Mouse (Mus musculus): ENCODE data around the gene Afg1l. TPM values are rescaled to one million over a fixed set of nuclear protein-coding genes. Genes with fewer than 3 reads are reported as not detected.

Gene Afg1l
- polyA plus RNA-seq, 1 experiment from 2014 or later = 8.3 TPM

DNA sequence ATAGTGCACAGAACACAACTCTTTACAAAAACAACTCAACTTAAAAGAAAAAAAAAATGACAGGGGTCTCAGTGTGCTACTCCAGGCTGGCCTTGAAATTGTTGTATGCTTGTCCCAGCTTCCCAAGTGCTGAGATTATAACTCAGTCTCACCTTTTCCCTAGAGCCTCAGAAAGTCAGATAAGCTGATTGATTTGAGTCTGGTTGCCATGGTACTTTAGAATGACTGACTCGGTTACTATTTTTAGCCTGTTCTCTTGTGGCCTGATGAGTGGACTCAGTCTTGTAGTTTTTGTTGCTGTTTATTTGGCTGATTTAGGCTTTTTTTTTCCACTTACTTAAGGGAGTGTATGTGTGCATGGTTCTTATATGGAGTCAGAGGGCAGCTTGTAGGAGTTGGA is 12.8 kb upstream of the Afg1l start:
- DNase-seq (ENCODE audit: low spot score) (no peak), ATAC-seq (replicated peaks; ENCODE audit: low FRiP score, low TSS enrichment, low read depth) (no peak)
- no peaks in the 10 kb centered on the region for H3K4me1 ChIP-seq (replicated peaks; ENCODE audit: control insufficient read depth, insufficient read depth, low read length)
- no peaks in the 10 kb centered on the region for H3K27me3 ChIP-seq (replicated peaks; ENCODE audit: control insufficient read depth, insufficient read depth, low read length)
- no peak overlapping the region for H3K4me3 ChIP-seq (ENCODE audit: low read depth, low read length)
- WGBS = 46% methylated on average over 1 of the region's 1 CpGs
- no peak overlapping the region for H3K4me2 ChIP-seq (ENCODE audit: low read length)
- H3K27ac ChIP-seq (ENCODE audit: low read depth) = peak overlapping the region; percentile 6; the same call in 1 of the 2 replicates
- no peak overlapping the region for H3K9ac ChIP-seq (ENCODE audit: low read length)
- H3K36me3 ChIP-seq (ENCODE audit: control insufficient read depth, insufficient read depth, low read length) = no peaks in the 10 kb centered on the region
- no peaks in the 10 kb centered on the region for H3K9me3 ChIP-seq (ENCODE audit: control insufficient read depth, low read length)

GRCm38 (mm10) chr10:42488606-42489296 is 10.4 kb upstream of the Afg1l start:
- no peaks in the 10 kb centered on the region for H3K4me1 ChIP-seq (replicated peaks; ENCODE audit: control insufficient read depth, insufficient read depth, low read length)
- H3K36me3 ChIP-seq (ENCODE audit: control insufficient read depth, insufficient read depth, low read length) = no peaks in the 10 kb centered on the region
- ATAC-seq (replicated peaks; ENCODE audit: low FRiP score, low TSS enrichment, low read depth) (no peak), DNase-seq (ENCODE audit: low spot score) (no peak)
- no peak overlapping the region for H3K9ac ChIP-seq (ENCODE audit: low read length)
- no peaks in the 10 kb centered on the region for H3K27me3 ChIP-seq (replicated peaks; ENCODE audit: control insufficient read depth, insufficient read depth, low read length)
- 27% methylated on average over 8 of the region's 8 CpGs for WGBS
- no peak overlapping the region for H3K27ac ChIP-seq (ENCODE audit: low read depth)
- H3K4me3 ChIP-seq (ENCODE audit: low read depth, low read length) = no peak overlapping the region
- no peaks in the 10 kb centered on the region for H3K9me3 ChIP-seq (ENCODE audit: control insufficient read depth, low read length)
- H3K4me2 ChIP-seq (ENCODE audit: low read length) = no peak overlapping the region

DNA sequence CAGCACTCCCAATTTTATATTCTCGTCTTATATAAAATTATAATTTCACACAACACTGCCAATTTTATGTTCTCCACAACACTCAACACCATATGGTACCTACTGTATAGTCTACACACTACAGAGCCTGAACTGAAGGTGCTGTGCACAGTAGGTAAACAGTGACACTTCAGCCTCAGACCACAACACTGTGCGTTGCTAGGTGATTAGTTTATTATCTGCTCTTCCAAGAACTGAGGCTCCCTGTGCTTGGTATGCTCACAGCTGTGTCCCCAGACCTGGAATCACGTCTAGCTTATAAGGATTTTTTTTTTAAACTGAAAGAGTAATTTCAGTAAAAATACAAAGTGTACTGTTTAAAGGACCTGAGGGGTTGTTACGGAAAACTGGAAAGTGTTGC is 2.4 kb upstream of the Afg1l start:
- ATAC-seq (replicated peaks; ENCODE audit: low FRiP score, low TSS enrichment, low read depth) = no peak
- H3K27me3 ChIP-seq (replicated peaks; ENCODE audit: control insufficient read depth, insufficient read depth, low read length) = no peaks in the 10 kb centered on the region
- H3K4me1 ChIP-seq (replicated peaks; ENCODE audit: control insufficient read depth, insufficient read depth, low read length) = peaks cover 10% of the 10 kb centered on the region
- no peaks in the 10 kb centered on the region for H3K9me3 ChIP-seq (ENCODE audit: control insufficient read depth, low read length)
- 61% methylated on average over 4 of the region's 4 CpGs for WGBS
- no peak overlapping the region for H3K27ac ChIP-seq (ENCODE audit: low read depth)
- no peak overlapping the region for H3K4me3 ChIP-seq (ENCODE audit: low read depth, low read length)
- H3K9ac ChIP-seq (ENCODE audit: low read length) = no peak overlapping the region
- H3K4me2 ChIP-seq (ENCODE audit: low read length) = no peak overlapping the region
- DNase-seq (ENCODE audit: low spot score) = no peak
- no peaks in the 10 kb centered on the region for H3K36me3 ChIP-seq (ENCODE audit: control insufficient read depth, insufficient read depth, low read length)

DNA sequence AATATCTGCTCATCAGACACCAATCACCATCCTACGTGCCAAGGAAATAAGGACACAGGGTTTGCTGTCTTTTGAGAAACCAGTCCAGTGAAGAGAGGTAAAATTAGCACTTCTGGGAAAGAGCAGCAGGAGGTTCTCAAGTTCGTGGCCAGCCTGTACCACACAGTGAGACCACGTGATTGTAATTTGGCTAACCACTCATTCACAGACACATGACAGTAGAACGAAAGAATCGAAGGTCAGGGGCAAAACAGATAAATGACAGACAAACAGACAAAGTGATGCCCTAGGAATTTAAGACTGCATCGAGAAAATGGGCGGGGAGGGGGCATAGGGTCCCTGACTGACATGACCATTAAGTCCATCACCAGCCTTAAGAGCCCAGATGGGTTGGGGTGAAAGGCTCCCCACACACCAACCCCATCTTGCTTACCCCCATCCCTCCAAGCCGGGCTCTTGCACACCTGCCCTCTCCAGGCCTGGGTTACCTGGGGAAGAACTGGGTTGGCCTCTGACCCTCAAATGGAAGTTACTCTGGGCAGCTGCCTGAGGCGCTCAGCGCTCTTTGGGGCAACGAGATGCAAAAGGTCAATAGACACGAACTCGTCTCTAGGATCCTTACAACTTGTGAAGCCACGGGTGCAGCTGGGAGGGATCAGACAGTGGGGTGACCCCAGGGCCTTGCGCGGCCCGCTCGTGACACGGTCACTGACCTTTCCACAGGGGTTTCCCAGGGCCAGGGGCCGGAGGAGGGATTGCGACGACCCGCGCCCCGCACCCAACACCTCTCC is 620 bp downstream of the Afg1l start:
- H3K9ac ChIP-seq (ENCODE audit: low read length) = peak overlapping the region; percentile 89
- peak overlapping the region; percentile 82 for H3K4me3 ChIP-seq (ENCODE audit: low read depth, low read length)
- peaks cover 10% of the 10 kb centered on the region for H3K4me1 ChIP-seq (replicated peaks; ENCODE audit: control insufficient read depth, insufficient read depth, low read length)
- DNase-seq (ENCODE audit: low spot score) = no peak
- H3K9me3 ChIP-seq (ENCODE audit: control insufficient read depth, low read length) = no peaks in the 10 kb centered on the region
- ATAC-seq (replicated peaks; ENCODE audit: low FRiP score, low TSS enrichment, low read depth) = 0 out of 2 replicates have a peak, but pooled peaks have one; percentile 20
- no peaks in the 10 kb centered on the region for H3K27me3 ChIP-seq (replicated peaks; ENCODE audit: control insufficient read depth, insufficient read depth, low read length)
- no peaks in the 10 kb centered on the region for H3K36me3 ChIP-seq (ENCODE audit: control insufficient read depth, insufficient read depth, low read length)
- peak overlapping the region; percentile 90 for H3K4me2 ChIP-seq (ENCODE audit: low read length)
- peak overlapping the region; percentile 93 for H3K27ac ChIP-seq (ENCODE audit: low read depth)
- WGBS = 11% methylated on average over 25 of the region's 25 CpGs

DNA sequence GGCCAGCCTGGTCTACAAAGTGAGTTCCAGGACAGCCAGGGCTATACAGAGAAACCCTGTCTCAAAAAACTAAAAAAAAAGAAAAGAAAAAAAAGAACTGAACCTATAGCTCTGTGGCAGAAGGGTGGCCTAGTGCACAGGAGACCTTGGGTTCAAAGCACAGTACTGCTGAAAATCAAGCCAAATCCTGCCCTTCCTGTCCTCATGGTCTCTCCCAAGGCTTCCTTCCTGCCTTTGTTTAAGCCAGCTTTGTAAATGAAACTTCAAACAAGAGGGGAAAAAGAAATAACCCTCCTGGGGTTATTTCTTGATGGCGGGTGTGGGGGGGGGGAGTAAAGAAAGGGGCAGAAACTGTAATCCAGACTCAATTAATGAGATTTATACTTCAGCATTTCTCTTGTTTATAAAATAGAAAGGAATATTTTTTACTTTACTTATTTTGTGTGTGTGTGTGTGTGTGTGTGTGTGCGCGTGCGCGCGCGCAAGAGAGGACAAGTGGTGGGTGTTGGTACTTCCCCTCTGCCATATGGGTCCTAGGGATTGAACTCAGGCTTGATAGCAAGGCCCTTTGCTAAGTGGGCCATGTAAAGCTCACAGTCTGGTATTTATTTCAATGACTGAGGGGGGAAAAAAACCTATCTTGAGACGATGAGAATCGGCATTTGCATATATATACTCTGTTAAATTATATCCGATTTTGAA is 1.4 kb downstream of the Afg1l start:
- H3K9me3 ChIP-seq (ENCODE audit: control insufficient read depth, low read length) = no peaks in the 10 kb centered on the region
- ATAC-seq (replicated peaks; ENCODE audit: low FRiP score, low TSS enrichment, low read depth) = no peak
- no peak for DNase-seq (ENCODE audit: low spot score)
- no peaks in the 10 kb centered on the region for H3K27me3 ChIP-seq (replicated peaks; ENCODE audit: control insufficient read depth, insufficient read depth, low read length)
- no peak overlapping the region for H3K4me3 ChIP-seq (ENCODE audit: low read depth, low read length)
- H3K36me3 ChIP-seq (ENCODE audit: control insufficient read depth, insufficient read depth, low read length) = peaks cover under 1% of the 10 kb centered on the region; the same call in 1 of the 2 replicates
- H3K9ac ChIP-seq (ENCODE audit: low read length) = no peak overlapping the region
- peaks cover 10% of the 10 kb centered on the region for H3K4me1 ChIP-seq (replicated peaks; ENCODE audit: control insufficient read depth, insufficient read depth, low read length)
- H3K27ac ChIP-seq (ENCODE audit: low read depth) = peak overlapping the region; percentile 93; the same call in 1 of the 2 replicates
- peak overlapping the region; percentile 90 for H3K4me2 ChIP-seq (ENCODE audit: low read length)
- 88% methylated on average over 10 of the region's 10 CpGs for WGBS

DNA sequence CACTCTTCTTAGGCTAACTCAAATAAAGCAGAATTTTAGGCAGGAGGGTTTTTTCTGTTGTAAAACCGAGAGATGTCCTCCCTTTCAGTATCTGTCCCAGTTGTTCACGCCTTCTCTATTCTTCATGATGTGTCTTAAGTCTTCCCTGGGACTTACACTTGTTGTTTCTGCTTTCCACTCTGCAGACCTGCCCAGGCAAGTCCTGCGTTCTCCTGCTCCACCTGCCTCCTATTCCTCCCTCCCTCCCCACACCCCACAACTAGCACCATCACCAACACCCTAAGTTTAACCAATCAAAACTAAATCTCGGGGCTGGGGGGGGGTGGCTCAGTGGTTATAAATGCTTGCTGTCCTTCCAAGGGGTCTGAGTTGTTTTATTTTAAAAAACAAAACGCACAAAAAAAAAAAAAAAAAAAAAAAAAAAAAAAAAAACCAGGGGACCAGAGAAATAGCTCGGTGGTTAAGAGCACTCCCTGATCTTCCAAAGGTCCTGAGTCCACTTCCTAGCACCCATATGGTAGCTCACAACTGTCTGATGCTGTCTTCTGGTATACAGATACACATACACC is 3.3 kb downstream of the Afg1l start:
- no peak overlapping the region for H3K27ac ChIP-seq (ENCODE audit: low read depth)

GRCm38 (mm10) chr10:42464805-42465204 is 13.6 kb downstream of the Afg1l start:
- Histone ChIP-seq H3K4me3 (ENCODE audit: low read depth, low read length) (no peak overlapping the region), H3K9ac (ENCODE audit: low read length) (no peak overlapping the region), H3K27me3 (replicated peaks; ENCODE audit: control insufficient read depth, insufficient read depth, low read length) (no peaks in the 10 kb centered on the region), H3K36me3 (ENCODE audit: control insufficient read depth, insufficient read depth, low read length) (no peaks in the 10 kb centered on the region), H3K4me1 (replicated peaks; ENCODE audit: control insufficient read depth, insufficient read depth, low read length) (no peaks in the 10 kb centered on the region), H3K27ac (ENCODE audit: low read depth) (0 out of 2 replicates have a peak overlapping the region, but pooled peaks have one; percentile 36), H3K4me2 (ENCODE audit: low read length) (no peak overlapping the region), H3K9me3 (ENCODE audit: control insufficient read depth, low read length) (peaks cover under 1% of the 10 kb centered on the region; the same call in 1 of the 2 replicates)
- no peak for ATAC-seq (replicated peaks; ENCODE audit: low FRiP score, low TSS enrichment, low read depth)
- WGBS = 64% methylated on average over 14 of the region's 14 CpGs
- DNase-seq (ENCODE audit: low spot score) = no peak

More for the DNA sequence above, 3.3 kb downstream of the Afg1l start:
- peaks cover 6% of the 10 kb centered on the region; the same call in 1 of the 2 replicates for H3K36me3 ChIP-seq (ENCODE audit: control insufficient read depth, insufficient read depth, low read length)
- no peak overlapping the region for H3K9ac ChIP-seq (ENCODE audit: low read length)
- no peaks in the 10 kb centered on the region for H3K27me3 ChIP-seq (replicated peaks; ENCODE audit: control insufficient read depth, insufficient read depth, low read length)
- no peak for ATAC-seq (replicated peaks; ENCODE audit: low FRiP score, low TSS enrichment, low read depth)
- no peak overlapping the region for H3K4me2 ChIP-seq (ENCODE audit: low read length)
- 82% methylated on average over 6 of the region's 6 CpGs for WGBS
- H3K4me3 ChIP-seq (ENCODE audit: low read depth, low read length) = no peak overlapping the region
- no peaks in the 10 kb centered on the region for H3K9me3 ChIP-seq (ENCODE audit: control insufficient read depth, low read length)
- peaks cover 10% of the 10 kb centered on the region for H3K4me1 ChIP-seq (replicated peaks; ENCODE audit: control insufficient read depth, insufficient read depth, low read length)
- no peak for DNase-seq (ENCODE audit: low spot score)

- no peak overlapping the region for H3K4me2 ChIP-seq (ENCODE audit: low read length)
- H3K9ac ChIP-seq (ENCODE audit: low read length) = no peak overlapping the region
- peak; percentile 40; the same call in 1 of the 2 replicates for ATAC-seq (replicated peaks; ENCODE audit: low FRiP score, low TSS enrichment, low read depth)
- peak overlapping the region; percentile 38; the same call in 1 of the 2 replicates for H3K27ac ChIP-seq (ENCODE audit: low read depth)
- H3K36me3 ChIP-seq (ENCODE audit: control insufficient read depth, insufficient read depth, low read length) = no peaks in the 10 kb centered on the region
- H3K4me1 ChIP-seq (replicated peaks; ENCODE audit: control insufficient read depth, insufficient read depth, low read length) = no peaks in the 10 kb centered on the region
- DNase-seq (ENCODE audit: low spot score) = no peak
- peaks cover 6% of the 10 kb centered on the region; the same call in 1 of the 2 replicates for H3K9me3 ChIP-seq (ENCODE audit: control insufficient read depth, low read length)
- WGBS = 33% methylated on average over 5 of the region's 5 CpGs
- H3K27me3 ChIP-seq (replicated peaks; ENCODE audit: control insufficient read depth, insufficient read depth, low read length) = no peaks in the 10 kb centered on the region
- H3K4me3 ChIP-seq (ENCODE audit: low read depth, low read length) = no peak overlapping the region
These were observed 14.1 kb downstream of the Afg1l start for GRCm38 (mm10) chr10:42464224-42464623.

Data from intestine, embryonic 14.5 days (tissue).